Mouse (Mus musculus): ENCODE data around the gene Mtfmt.

Gene Mtfmt

GRCm38 (mm10) chr9:65428003-65428402 lies 7.6 kb upstream of the Mtfmt start:
- peak in 1 of 2 experiments; percentile 14 for DNase-seq

- DNase-seq, result no peak
Observed at GRCm38 (mm10) chr9:65430401-65430800, 5.2 kb upstream of the Mtfmt start.

GRCm38 (mm10) chr9:65430921-65431320 lies 4.7 kb upstream of the Mtfmt start:
- DNase-seq, result no peak

- DNase-seq, result peak; percentile 90 to 92
Observed at GRCm38 (mm10) chr9:65432236-65432635, 3.3 kb upstream of the Mtfmt start.

GRCm38 (mm10) chr9:65434140-65434539 lies 1.4 kb upstream of the Mtfmt start:
- peak; percentile 29 to 76 for DNase-seq

GRCm38 (mm10) chr9:65435211-65435610 lies 371 bp upstream of the Mtfmt start:
- no peak for DNase-seq

GRCm38 (mm10) chr9:65444692-65445091 lies 9.1 kb downstream of the Mtfmt start:
- DNase-seq, result no peak

- DNase-seq, result no peak
Observed at GRCm38 (mm10) chr9:65447951-65448350, 12.4 kb downstream of the Mtfmt start.

GRCm38 (mm10) chr9:65458975-65459374 lies 23.4 kb downstream of the Mtfmt start:
- DNase-seq, result no peak

GRCm38 (mm10) chr9:65460198-65460597 lies 24.6 kb downstream of the Mtfmt start:
- DNase-seq, result no peak

- peak; percentile 96 to 98 for DNase-seq
Observed at GRCm38 (mm10) chr9:65460732-65461442, 25.3 kb downstream of the Mtfmt start, which contains the start of gene Spg21. TSS of gene Spg21 (plus strand) at chr9:65460947.

- DNase-seq, result no peak
Observed at GRCm38 (mm10) chr9:65462544-65462943, 27.0 kb downstream of the Mtfmt start.

GRCm38 (mm10) chr9:65464161-65464560 lies 28.6 kb downstream of the Mtfmt start:
- DNase-seq, result peak; percentile 71 to 82

- peak in 1 of 2 experiments; percentile 2 for DNase-seq
Observed at GRCm38 (mm10) chr9:65465241-65465640, 29.7 kb downstream of the Mtfmt start.

GRCm38 (mm10) chr9:65467686-65468085 lies 32.1 kb downstream of the Mtfmt start:
- DNase-seq, result no peak

GRCm38 (mm10) chr9:65472769-65473168 lies 37.2 kb downstream of the Mtfmt start:
- DNase-seq, result no peak

GRCm38 (mm10) chr9:65479158-65479557 lies 43.6 kb downstream of the Mtfmt start:
- DNase-seq, result no peak

GRCm38 (mm10) chr9:65480071-65480470 lies 44.5 kb downstream of the Mtfmt start:
- DNase-seq, result no peak

- no peak for DNase-seq
Observed at GRCm38 (mm10) chr9:65491476-65491875, 55.9 kb downstream of the Mtfmt start.

GRCm38 (mm10) chr9:65492351-65492750 lies 56.8 kb downstream of the Mtfmt start:
- DNase-seq, result no peak

- DNase-seq, result no peak
Observed at GRCm38 (mm10) chr9:65492851-65493250, 57.3 kb downstream of the Mtfmt start.

- no peak for DNase-seq
Observed at GRCm38 (mm10) chr9:65502146-65502545, 66.6 kb downstream of the Mtfmt start.
